Mouse (Mus musculus) limb, embryonic 15.5 days (tissue): ENCODE data around the gene Pidd1. TPM values are rescaled to one million over a fixed set of nuclear protein-coding genes. Genes with fewer than 3 reads are reported as not detected.
A peak's percentile ranks its signal among the peaks of the same experiment; 100 is the strongest.
"Not testable (repeated sequence)": the region's sequence is repeated elsewhere in the genome, so short reads cannot be mapped to it uniquely, and the experiment has no call there.

Source experiments
- ATAC-seq: fragments of 200-750 bp; cut with Nextera tagmentation; 2 replicates; pipeline ENCODE4 v1.8.0; 2017; ENCODE audit warnings: low read depth, moderate TSS enrichment; ENCODE audit not compliant: insufficient number of reproducible peaks, low FRiP score, low TSS enrichment
- H3K27ac ChIP-seq: fragments of 300-500 bp; sonication (generic); 2 replicates; pipeline ENCODE4 v1.5.1; 2015; ENCODE audit warnings: moderate library complexity, mild to moderate bottlenecking, inconsistent platforms
- H3K27me3 ChIP-seq: fragments of 300-500 bp; sonication (generic); 2 replicates; pipeline ENCODE4 v1.6.1; 2015; ENCODE audit warnings: inconsistent platforms
- H3K36me3 ChIP-seq: fragments of 300-500 bp; sonication (generic); 2 replicates; pipeline ENCODE4 v1.6.1; 2015; ENCODE audit warnings: inconsistent platforms
- H3K4me1 ChIP-seq: fragments of 300-500 bp; sonication (generic); 2 replicates; pipeline ENCODE4 v1.6.1; 2015; ENCODE audit warnings: inconsistent platforms
- H3K4me2 ChIP-seq: fragments of 300-500 bp; sonication (generic); 2 replicates; pipeline ENCODE4 v1.6.1; 2015; ENCODE audit warnings: mild to moderate bottlenecking, inconsistent platforms
- H3K4me3 ChIP-seq: fragments of 300-500 bp; sonication (generic); 2 replicates; pipeline ENCODE4 v1.5.1; 2015; ENCODE audit warnings: mild to moderate bottlenecking, inconsistent platforms
- H3K9ac ChIP-seq: fragments of 300-500 bp; sonication (generic); 2 replicates; pipeline ENCODE4 v1.6.1; 2015; ENCODE audit warnings: inconsistent platforms
- H3K9me3 ChIP-seq: fragments of 300-500 bp; sonication (generic); 2 replicates; pipeline ENCODE4 v1.6.1; 2016; ENCODE audit warnings: inconsistent platforms
- WGBS: fragments of 180-500 bp; shearing (Covaris S2); methylation state at CpG from one replicate; pipeline ENCODE4 v1.1.7; 2015; 5-methylcytosine and 5-hydroxymethylcytosine counted together
- polyA plus RNA-seq: library from polyadenylated mRNA; unstranded; fragments of >200 nt; fragmentation: Nextera tagmentation; extraction: Ambion mirVana; gene quantifications from 2 replicates; pipeline ENCODE4 v1.2.1, GENCODE M21; 2015

Pidd1 gene
- polyA plus RNA-seq, 1 experiment from 2014 or later, result 9.8 TPM

GRCm38 (mm10) chr7:141417731-141418681 is 25.8 kb downstream of the Pidd1 start:
- ATAC-seq, result no peak
- 74% methylated on average over 8 of the region's 8 CpGs for WGBS

GRCm38 (mm10) chr7:141416144-141416841 is 27.5 kb downstream of the Pidd1 start:
- Histone ChIP-seq H3K36me3 (peaks cover 3% of the 10 kb centered on the region; the same call in 1 of the 2 replicates), H3K4me2 (no peak overlapping the region), H3K4me1 (peaks cover 12% of the 10 kb centered on the region), H3K9ac (no peak overlapping the region), H3K9me3 (no peaks in the 10 kb centered on the region), H3K27me3 (no peaks in the 10 kb centered on the region), H3K27ac (no peak overlapping the region), H3K4me3 (no peak overlapping the region)
- WGBS, result 78% methylated on average over 6 of the region's 6 CpGs
- no peak for ATAC-seq

More at GRCm38 (mm10) chr7:141417731-141418681, 25.8 kb downstream of the Pidd1 start:
- Histone ChIP-seq H3K4me1 (peaks cover 8% of the 10 kb centered on the region), H3K9ac (no peak overlapping the region), H3K36me3 (no peaks in the 10 kb centered on the region), H3K4me3 (no peak overlapping the region), H3K4me2 (no peak overlapping the region), H3K9me3 (no peaks in the 10 kb centered on the region), H3K27ac (no peak overlapping the region), H3K27me3 (no peaks in the 10 kb centered on the region)

- peak; percentile 89 for ATAC-seq
- WGBS, result under 1% methylated on average over 55 of the region's 56 CpGs
- H3K4me2 ChIP-seq, result peak within 1 kb of the TSS; percentile 79
- peak within 1 kb of the TSS; percentile 62 for H3K4me3 ChIP-seq
- H3K9ac ChIP-seq, result peak within 1 kb of the TSS; percentile 69
- no peaks in the 10 kb centered on the region for H3K27me3 ChIP-seq
- H3K9me3 ChIP-seq, result no peaks in the 10 kb centered on the region
- H3K27ac ChIP-seq, result peak within 1 kb of the TSS; percentile 83
- peaks cover 14% of the 10 kb centered on the region for H3K4me1 ChIP-seq
- H3K36me3 ChIP-seq, result peaks cover 25% of the 10 kb centered on the region
These were observed 29.8 kb downstream of the Pidd1 start, which contains the start of gene Gatd1 for GRCm38 (mm10) chr7:141413809-141414584. Gene Gatd1 (minus strand): TSS chr7:141414136.

- ATAC-seq, result no peak
These were observed 30.5 kb downstream of the Pidd1 start for GRCm38 (mm10) chr7:141413331-141413730.

GRCm38 (mm10) chr7:141411667-141412066 is 32.2 kb downstream of the Pidd1 start:
- no peak for ATAC-seq
- no peaks in the 10 kb centered on the region for H3K27me3 ChIP-seq
- H3K4me2 ChIP-seq, result no peak overlapping the region
- H3K4me3 ChIP-seq, result no peak overlapping the region
- peaks cover 39% of the 10 kb centered on the region for H3K36me3 ChIP-seq
- H3K9me3 ChIP-seq, result no peaks in the 10 kb centered on the region
- peaks cover 17% of the 10 kb centered on the region for H3K4me1 ChIP-seq
- no peak overlapping the region for H3K27ac ChIP-seq
- no peak overlapping the region for H3K9ac ChIP-seq
- WGBS, result 100% methylated on average over 1 of the region's 1 CpGs

More at GRCm38 (mm10) chr7:141413331-141413730, 30.5 kb downstream of the Pidd1 start:
- 2% methylated on average over 16 of the region's 16 CpGs for WGBS
- Histone ChIP-seq H3K27ac (peak overlapping the region; percentile 83), H3K9me3 (no peaks in the 10 kb centered on the region), H3K36me3 (peaks cover 32% of the 10 kb centered on the region), H3K4me1 (peaks cover 17% of the 10 kb centered on the region), H3K27me3 (no peaks in the 10 kb centered on the region), H3K4me2 (peak overlapping the region; percentile 79), H3K4me3 (peak overlapping the region; percentile 62), H3K9ac (peak overlapping the region; percentile 69)

- WGBS, result 89% methylated on average over 8 of the region's 8 CpGs
- no peaks in the 10 kb centered on the region for H3K27me3 ChIP-seq
- H3K27ac ChIP-seq, result no peak overlapping the region
- H3K9me3 ChIP-seq, result no peaks in the 10 kb centered on the region
- H3K36me3 ChIP-seq, result peaks cover 39% of the 10 kb centered on the region
- no peak overlapping the region for H3K4me3 ChIP-seq
- H3K4me1 ChIP-seq, result peaks cover 17% of the 10 kb centered on the region
- no peak for ATAC-seq
- no peak overlapping the region for H3K4me2 ChIP-seq
- no peak overlapping the region for H3K9ac ChIP-seq
These were observed 33.2 kb downstream of the Pidd1 start for GRCm38 (mm10) chr7:141410631-141411030.

- no peak overlapping the region for H3K27ac ChIP-seq
- 0 out of 2 replicates have a peak overlapping the region, but pooled peaks have one; percentile 10 for H3K9ac ChIP-seq
- 14% methylated on average over 11 of the region's 11 CpGs for WGBS
- H3K4me2 ChIP-seq, result no peak overlapping the region
- H3K4me1 ChIP-seq, result peaks cover 12% of the 10 kb centered on the region
- no peak overlapping the region for H3K4me3 ChIP-seq
- ATAC-seq, result no peak
- no peaks in the 10 kb centered on the region for H3K27me3 ChIP-seq
- no peaks in the 10 kb centered on the region for H3K9me3 ChIP-seq
- H3K36me3 ChIP-seq, result peaks cover 39% of the 10 kb centered on the region
These were observed 35.0 kb downstream of the Pidd1 start for GRCm38 (mm10) chr7:141408833-141409232.

GRCm38 (mm10) chr7:141407670-141408069 is 36.2 kb downstream of the Pidd1 start:
- H3K9ac ChIP-seq, H3K9me3 ChIP-seq, H3K27ac ChIP-seq, ATAC-seq, H3K27me3 ChIP-seq, H3K4me3 ChIP-seq, H3K4me1 ChIP-seq, H3K4me2 ChIP-seq: not testable (repeated sequence)
- WGBS, result 95% methylated on average over 7 of the region's 7 CpGs
- H3K36me3 ChIP-seq, result peaks cover 46% of the 10 kb centered on the region

- Histone ChIP-seq H3K36me3 (peaks cover 56% of the 10 kb centered on the region), H3K4me1 (peaks cover 5% of the 10 kb centered on the region; the same call in 1 of the 2 replicates), H3K4me2 (no peak overlapping the region), H3K9me3 (no peaks in the 10 kb centered on the region), H3K27ac (no peak overlapping the region), H3K4me3 (no peak overlapping the region), H3K9ac (no peak overlapping the region), H3K27me3 (no peaks in the 10 kb centered on the region)
- ATAC-seq, result no peak
- 80% methylated on average over 4 of the region's 4 CpGs for WGBS
These were observed 38.4 kb downstream of the Pidd1 start for GRCm38 (mm10) chr7:141405466-141405865.

- no peaks in the 10 kb centered on the region for H3K9me3 ChIP-seq
- H3K4me3 ChIP-seq, result no peak overlapping the region
- no peak for ATAC-seq
- H3K36me3 ChIP-seq, result peaks cover 51% of the 10 kb centered on the region
- H3K27me3 ChIP-seq, result no peaks in the 10 kb centered on the region
- H3K9ac ChIP-seq, result no peak overlapping the region
- WGBS, result 47% methylated on average over 5 of the region's 5 CpGs
- no peak overlapping the region for H3K4me2 ChIP-seq
- no peak overlapping the region for H3K27ac ChIP-seq
- no peaks in the 10 kb centered on the region for H3K4me1 ChIP-seq
These were observed 40.5 kb downstream of the Pidd1 start for GRCm38 (mm10) chr7:141403305-141403704.

GRCm38 (mm10) chr7:141395348-141395747 is 48.5 kb downstream of the Pidd1 start:
- 85% methylated on average over 1 of the region's 1 CpGs for WGBS
- H3K36me3 ChIP-seq, result peaks cover 38% of the 10 kb centered on the region
- no peak for ATAC-seq
- H3K4me1 ChIP-seq, result peaks cover 16% of the 10 kb centered on the region
- no peak overlapping the region for H3K27ac ChIP-seq
- no peak overlapping the region for H3K4me2 ChIP-seq
- H3K9me3 ChIP-seq, result no peaks in the 10 kb centered on the region
- no peak overlapping the region for H3K9ac ChIP-seq
- no peak overlapping the region for H3K4me3 ChIP-seq
- no peaks in the 10 kb centered on the region for H3K27me3 ChIP-seq
